Mouse (Mus musculus): ENCODE results near the gene Psma4. TPM values are rescaled to one million over a fixed set of nuclear protein-coding genes. Genes with fewer than 3 reads are reported as not detected.
"Not testable (repeated sequence)": the region's sequence is repeated elsewhere in the genome, so short reads cannot be mapped to it uniquely, and the experiment has no call there.

Psma4 gene
- polyA plus RNA-seq, 1 experiment from 2014 or later: 330 TPM

- no peak overlapping the region for H3K27ac ChIP-seq
- no peaks in the 10 kb centered on the region for H3K36me3 ChIP-seq
- no peak for DNase-seq (ENCODE audit: low spot score)
- H3K4me1 ChIP-seq: peaks cover 1% of the 10 kb centered on the region
- no peak overlapping the region for H3K4me3 ChIP-seq
- WGBS: 73% methylated on average over 16 of the region's 16 CpGs
- no peaks in the 10 kb centered on the region for H3K27me3 ChIP-seq (ENCODE audit: low read depth, poor library complexity, severe bottlenecking)
- H3K9me3 ChIP-seq (replicated peaks): no peaks in the 10 kb centered on the region
These were observed 4.3 kb upstream of the Psma4 start for GRCm38 (mm10) chr9:54946256-54946655.

- 0 out of 2 replicates have a peak overlapping the region, but pooled peaks have one; percentile 91 for H3K27ac ChIP-seq
- DNase-seq (ENCODE audit: low spot score): no peak
- H3K9me3 ChIP-seq (replicated peaks): no peaks in the 10 kb centered on the region
- no peak overlapping the region for H3K4me3 ChIP-seq
- peaks cover 25% of the 10 kb centered on the region for H3K36me3 ChIP-seq
- H3K4me1 ChIP-seq: peaks cover 9% of the 10 kb centered on the region
- H3K27me3 ChIP-seq (ENCODE audit: low read depth, poor library complexity, severe bottlenecking): no peaks in the 10 kb centered on the region
These were observed 1.1 kb upstream of the Psma4 start for GRCm38 (mm10) chr9:54949465-54949864.

DNA sequence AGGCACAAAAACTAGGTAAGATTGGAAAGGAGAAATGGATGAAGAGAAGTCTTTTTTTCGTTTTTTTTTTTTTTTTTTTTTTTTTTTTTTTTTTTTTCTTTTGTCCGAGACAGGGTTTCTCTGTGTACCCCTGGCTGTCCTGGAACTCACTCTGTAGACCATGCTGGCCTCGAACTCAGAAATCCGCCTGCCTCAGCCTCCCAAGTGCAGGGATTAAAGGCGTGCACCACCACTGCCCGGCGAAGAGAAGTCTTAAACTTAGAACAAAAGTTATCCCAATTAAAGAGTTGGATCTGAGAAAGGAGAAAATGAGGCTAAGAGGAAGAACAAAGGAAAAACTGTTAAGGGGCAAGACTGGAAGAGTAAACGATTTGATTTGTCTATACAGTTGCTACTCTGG, 428 bp upstream of the Psma4 start:
- not testable (repeated sequence) for H3K9me3 ChIP-seq (replicated peaks); H3K27me3 ChIP-seq (ENCODE audit: low read depth, poor library complexity, severe bottlenecking); H3K4me1 ChIP-seq; DNase-seq (ENCODE audit: low spot score)
- peak overlapping the region; percentile 91 for H3K27ac ChIP-seq
- peak overlapping the region; percentile 98 for H3K4me3 ChIP-seq
- H3K36me3 ChIP-seq: peaks cover 32% of the 10 kb centered on the region
- 54% methylated on average over 8 of the region's 8 CpGs for WGBS

- 95% methylated on average over 4 of the region's 4 CpGs for WGBS
- Histone ChIP-seq H3K27me3 (ENCODE audit: low read depth, poor library complexity, severe bottlenecking) (no peaks in the 10 kb centered on the region), H3K4me3 (no peak overlapping the region), H3K4me1 (no peaks in the 10 kb centered on the region), H3K27ac (no peak overlapping the region), H3K9me3 (replicated peaks) (no peaks in the 10 kb centered on the region), H3K36me3 (peaks cover 47% of the 10 kb centered on the region)
- no peak for DNase-seq (ENCODE audit: low spot score)
These were observed 10.5 kb downstream of the Psma4 start for GRCm38 (mm10) chr9:54961059-54961458.

DNA sequence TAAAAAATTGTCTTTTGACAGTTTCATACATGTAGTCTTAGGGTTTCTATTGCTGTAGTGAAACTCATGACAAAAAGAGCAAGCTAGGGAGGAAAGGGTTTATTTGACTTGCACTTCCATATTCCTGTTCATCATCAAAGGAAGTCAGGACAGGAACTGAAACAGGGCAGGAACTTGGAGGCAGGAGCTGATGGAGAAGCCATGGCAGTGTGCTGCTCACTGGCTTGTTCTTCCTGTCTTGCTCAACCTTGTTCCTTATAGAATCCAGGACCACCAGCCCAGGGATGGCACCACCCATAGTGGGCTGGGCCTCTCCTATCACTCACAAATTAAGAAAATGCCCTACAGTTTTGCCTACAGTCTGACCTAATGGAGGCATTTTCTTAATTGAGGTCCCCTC, 13.1 kb downstream of the Psma4 start:
- no peak overlapping the region for H3K4me3 ChIP-seq
- no peak overlapping the region for H3K27ac ChIP-seq
- H3K4me1 ChIP-seq: no peaks in the 10 kb centered on the region
- DNase-seq (ENCODE audit: low spot score): no peak
- H3K27me3 ChIP-seq (ENCODE audit: low read depth, poor library complexity, severe bottlenecking): no peaks in the 10 kb centered on the region
- H3K9me3 ChIP-seq (replicated peaks): no peaks in the 10 kb centered on the region
- H3K36me3 ChIP-seq: peaks cover 21% of the 10 kb centered on the region

DNA sequence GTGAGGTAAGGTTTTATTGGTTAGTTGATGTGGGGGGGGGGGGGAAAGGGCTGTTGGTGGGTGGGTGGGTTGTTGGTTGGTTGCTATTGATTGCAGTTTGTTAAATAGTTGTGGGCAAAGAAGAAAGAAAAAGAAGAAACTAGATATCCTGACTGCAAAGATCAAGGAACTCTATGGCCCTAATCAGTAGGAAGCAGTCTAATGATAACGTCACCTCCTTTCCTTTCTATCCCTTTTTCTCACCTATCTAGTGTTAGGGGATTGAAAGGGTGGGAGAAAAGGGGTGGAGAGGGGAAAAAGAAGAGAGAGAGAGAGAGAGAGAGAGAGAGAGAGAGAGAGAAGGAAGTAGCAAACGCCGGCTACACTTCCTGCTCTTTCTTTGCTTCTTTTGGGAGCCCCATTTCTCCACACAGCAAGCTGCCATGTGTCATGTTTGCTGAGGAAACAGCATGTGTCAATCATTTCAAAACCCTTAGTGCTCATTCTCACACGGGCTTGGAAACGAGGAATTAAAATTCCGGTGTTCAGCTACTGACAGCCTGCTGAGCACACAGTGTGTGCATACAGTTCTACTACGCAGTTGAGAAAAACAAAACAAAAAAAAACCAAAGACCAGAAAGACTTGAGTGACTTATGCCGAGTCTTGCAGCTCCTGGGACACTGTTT, 19.5 kb downstream of the Psma4 start:
- no peaks in the 10 kb centered on the region for H3K36me3 ChIP-seq
- WGBS: 81% methylated on average over 8 of the region's 8 CpGs
- H3K27ac ChIP-seq: no peak overlapping the region
- no peak overlapping the region for H3K4me3 ChIP-seq
- no peaks in the 10 kb centered on the region for H3K4me1 ChIP-seq
- no peaks in the 10 kb centered on the region for H3K9me3 ChIP-seq (replicated peaks)
- no peaks in the 10 kb centered on the region for H3K27me3 ChIP-seq (ENCODE audit: low read depth, poor library complexity, severe bottlenecking)
- DNase-seq (ENCODE audit: low spot score): no peak

GRCm38 (mm10) chr9:54980674-54981073, 30.1 kb downstream of the Psma4 start, which contains the start of gene Chrna5:
Gene Chrna5 (plus strand): TSS chr9:54980880.
- H3K9me3 ChIP-seq (replicated peaks): no peaks in the 10 kb centered on the region
- H3K36me3 ChIP-seq: no peaks in the 10 kb centered on the region
- peak within 1 kb of the TSS; percentile 75 for H3K4me3 ChIP-seq
- 74% methylated on average over 8 of the region's 8 CpGs for WGBS
- peak within 1 kb of the TSS; percentile 70; the same call in 1 of the 2 replicates for H3K27ac ChIP-seq
- peaks cover 51% of the 10 kb centered on the region for H3K27me3 ChIP-seq (ENCODE audit: low read depth, poor library complexity, severe bottlenecking)
- no peak for DNase-seq (ENCODE audit: low spot score)
- peaks cover 17% of the 10 kb centered on the region for H3K4me1 ChIP-seq

DNA sequence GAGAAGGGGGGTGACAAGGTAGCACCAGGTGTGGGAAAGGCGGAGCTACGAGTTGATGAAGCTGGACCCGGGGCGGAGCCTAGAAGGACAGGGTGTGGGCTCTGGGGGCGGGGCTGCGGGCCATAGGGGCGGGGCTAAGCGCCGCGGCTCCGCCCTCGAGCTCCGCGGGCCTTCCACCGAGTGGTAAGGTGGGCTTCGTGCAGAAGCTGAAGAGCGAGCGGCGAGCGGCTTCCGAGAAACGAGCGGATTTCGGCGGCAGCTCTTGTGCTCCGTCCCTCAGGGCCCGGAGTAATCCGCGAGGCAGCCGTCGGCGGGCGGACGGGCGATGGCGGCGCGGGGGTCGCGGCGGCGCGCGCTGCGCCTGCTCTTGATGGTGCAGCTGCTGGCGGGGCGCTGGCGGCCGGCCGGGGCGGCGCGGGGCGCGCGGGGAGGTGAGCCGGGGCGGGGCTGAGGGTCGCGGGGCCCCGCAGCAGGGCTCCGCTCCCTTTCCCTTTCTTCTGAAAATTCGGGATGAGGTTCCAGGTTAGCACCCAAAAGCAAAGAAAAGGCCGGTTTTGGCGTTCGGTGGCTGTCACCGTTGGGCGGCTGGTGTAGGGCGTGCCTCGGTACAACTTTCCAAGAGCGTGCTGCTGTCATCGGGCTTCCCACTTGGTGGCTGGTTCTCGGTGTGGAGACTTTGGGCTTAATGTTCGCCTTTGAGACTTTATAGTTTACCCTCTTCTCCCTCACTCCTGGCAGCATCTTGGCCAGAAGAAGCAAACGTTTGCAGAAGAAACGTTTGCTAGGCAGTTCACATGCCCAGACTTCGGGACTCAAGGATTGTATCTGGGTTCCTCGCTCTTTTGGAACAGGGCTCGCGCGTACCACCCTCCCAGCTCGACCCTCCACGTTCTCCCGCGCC, 31.0 kb downstream of the Psma4 start:
- WGBS: 1% methylated on average over 85 of the region's 85 CpGs
- Histone ChIP-seq H3K36me3 (no peaks in the 10 kb centered on the region), H3K4me3 (peak overlapping the region; percentile 75), H3K27ac (peak overlapping the region; percentile 70; the same call in 1 of the 2 replicates), H3K9me3 (replicated peaks) (no peaks in the 10 kb centered on the region), H3K4me1 (peaks cover 17% of the 10 kb centered on the region), H3K27me3 (ENCODE audit: low read depth, poor library complexity, severe bottlenecking) (peaks cover 51% of the 10 kb centered on the region)
- peak; percentile 84 for DNase-seq (ENCODE audit: low spot score)

DNA sequence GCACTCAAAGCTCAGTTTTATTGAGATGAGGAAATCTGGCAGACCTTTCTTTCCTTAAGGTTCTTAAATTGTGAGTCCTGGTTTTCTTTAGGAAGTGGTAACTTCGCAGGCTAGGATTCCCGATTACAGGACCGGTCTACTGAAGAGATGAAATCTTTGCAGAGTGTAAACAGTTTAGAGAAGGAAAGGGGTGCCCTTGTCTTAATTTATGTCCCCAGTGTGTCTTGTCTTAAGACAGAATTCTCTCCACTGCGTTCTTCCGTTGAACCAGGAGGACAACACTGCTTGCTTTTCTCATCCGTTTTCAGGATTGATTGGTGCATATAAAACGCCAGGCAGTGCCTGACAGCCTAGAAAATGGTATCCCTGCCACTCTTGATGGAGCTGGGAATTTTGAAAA, 31.8 kb downstream of the Psma4 start:
- Histone ChIP-seq H3K27me3 (ENCODE audit: low read depth, poor library complexity, severe bottlenecking) (peaks cover 51% of the 10 kb centered on the region), H3K4me1 (peaks cover 17% of the 10 kb centered on the region), H3K4me3 (peak overlapping the region; percentile 75), H3K36me3 (no peaks in the 10 kb centered on the region), H3K27ac (no peak overlapping the region), H3K9me3 (replicated peaks) (no peaks in the 10 kb centered on the region)
- 5% methylated on average over 7 of the region's 7 CpGs for WGBS
- DNase-seq (ENCODE audit: low spot score): no peak

GRCm38 (mm10) chr9:54990362-54990761, 39.8 kb downstream of the Psma4 start:
- H3K27ac ChIP-seq: no peak overlapping the region
- H3K36me3 ChIP-seq: no peaks in the 10 kb centered on the region
- no peak overlapping the region for H3K4me3 ChIP-seq
- peaks cover 4% of the 10 kb centered on the region; the same call in 1 of the 2 replicates for H3K4me1 ChIP-seq
- 83% methylated on average over 3 of the region's 3 CpGs for WGBS
- H3K9me3 ChIP-seq (replicated peaks): no peaks in the 10 kb centered on the region
- DNase-seq (ENCODE audit: low spot score): no peak
- H3K27me3 ChIP-seq (ENCODE audit: low read depth, poor library complexity, severe bottlenecking): no peaks in the 10 kb centered on the region

- H3K4me3 ChIP-seq: no peak overlapping the region
- 56% methylated on average over 3 of the region's 3 CpGs for WGBS
- H3K36me3 ChIP-seq: no peaks in the 10 kb centered on the region
- H3K4me1 ChIP-seq: peaks cover 4% of the 10 kb centered on the region; the same call in 1 of the 2 replicates
- no peaks in the 10 kb centered on the region for H3K27me3 ChIP-seq (ENCODE audit: low read depth, poor library complexity, severe bottlenecking)
- H3K9me3 ChIP-seq (replicated peaks): no peaks in the 10 kb centered on the region
- DNase-seq (ENCODE audit: low spot score): no peak
- H3K27ac ChIP-seq: no peak overlapping the region
These were observed 43.8 kb downstream of the Psma4 start for GRCm38 (mm10) chr9:54994381-54994780.

DNA sequence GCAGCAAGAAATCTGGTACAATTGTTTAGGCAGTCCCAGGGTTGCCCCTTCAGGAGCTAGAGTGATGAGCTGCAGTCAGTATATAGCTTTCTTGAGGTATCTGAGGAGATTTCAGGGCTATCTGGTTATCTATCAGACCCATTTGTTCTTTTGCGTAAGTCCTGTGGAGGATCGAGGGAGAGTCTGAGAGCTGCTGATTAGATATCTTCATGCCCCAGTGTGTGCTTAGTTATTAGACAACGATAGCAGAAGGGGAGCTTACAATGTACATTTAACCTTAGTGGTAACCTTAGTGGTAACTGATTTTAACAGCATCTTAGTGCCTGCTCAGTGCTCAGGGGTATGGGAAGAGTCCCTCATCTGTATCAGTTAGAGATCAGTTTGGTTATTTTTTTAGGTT, 45.1 kb downstream of the Psma4 start:
- 87% methylated on average over 3 of the region's 3 CpGs for WGBS

GRCm38 (mm10) chr9:55003609-55004008, 53.0 kb downstream of the Psma4 start:
- DNase-seq (ENCODE audit: low spot score): no peak
- H3K4me1 ChIP-seq: no peaks in the 10 kb centered on the region
- no peak overlapping the region for H3K4me3 ChIP-seq
- H3K27me3 ChIP-seq (ENCODE audit: low read depth, poor library complexity, severe bottlenecking): no peaks in the 10 kb centered on the region
- H3K27ac ChIP-seq: no peak overlapping the region
- no peaks in the 10 kb centered on the region for H3K9me3 ChIP-seq (replicated peaks)
- WGBS: 83% methylated on average over 4 of the region's 4 CpGs
- H3K36me3 ChIP-seq: no peaks in the 10 kb centered on the region

More for the DNA sequence above, 45.1 kb downstream of the Psma4 start:
- H3K27ac ChIP-seq: no peak overlapping the region
- no peaks in the 10 kb centered on the region for H3K36me3 ChIP-seq
- H3K9me3 ChIP-seq (replicated peaks): no peaks in the 10 kb centered on the region
- no peak overlapping the region for H3K4me3 ChIP-seq
- H3K4me1 ChIP-seq: peaks cover 4% of the 10 kb centered on the region; the same call in 1 of the 2 replicates
- no peaks in the 10 kb centered on the region for H3K27me3 ChIP-seq (ENCODE audit: low read depth, poor library complexity, severe bottlenecking)
- DNase-seq (ENCODE audit: low spot score): no peak

Measured in limb, embryonic 10.5 days (tissue).